Comparison of ENCODE assay signal across 11 mouse cellular contexts in genomic region chr4:139297566-139297965, GRCm38 (mm10). TPM values are rescaled to one million over a fixed set of nuclear protein-coding genes. Genes with fewer than 3 reads are reported as not detected.
DNase-seq lines count a peak whose midpoint lies in the region; ATAC-seq and TF ChIP-seq lines count a peak whose summit lies in the region.
"Had no signal": no experiment of that assay in that cellular context is flagged by ENCODE, and none has a peak within 500 bp of the region (broad histone marks: within the 10 kb centered on the region; RNA-seq: fewer than 3 reads in every experiment).

No protein-coding gene starts in this region.

- H3K27ac ChIP-seq in hindbrain, postnatal 0 days: no peak overlapping the region
- H3K27ac ChIP-seq in hindbrain, embryonic 10.5 days: no peak overlapping the region
- no peak overlapping the region for H3K27ac ChIP-seq in heart, postnatal 0 days (ENCODE audit: low read depth)
- H3K27ac ChIP-seq: midbrain, embryonic 12.5 days had no signal

- H3K4me3 ChIP-seq in hindbrain, postnatal 0 days (ENCODE audit: low read length): no peak overlapping the region
- no peak overlapping the region for H3K4me3 ChIP-seq in hindbrain, embryonic 10.5 days
- no peak overlapping the region for H3K4me3 ChIP-seq in heart, postnatal 0 days (ENCODE audit: low read depth, low read length)
- H3K4me3 ChIP-seq: midbrain, embryonic 12.5 days had no signal

- H3K9me3 ChIP-seq in hindbrain, postnatal 0 days (ENCODE audit: low read length): no peaks in the 10 kb centered on the region
- no peaks in the 10 kb centered on the region for H3K9me3 ChIP-seq in hindbrain, embryonic 10.5 days
- H3K9me3 ChIP-seq in heart, postnatal 0 days (replicated peaks; ENCODE audit: control insufficient read depth, low read length): no peaks in the 10 kb centered on the region
- H3K9me3 ChIP-seq: midbrain, embryonic 12.5 days had no signal

- 80% methylated on average over 4 of the region's 4 CpGs for WGBS in hindbrain, postnatal 0 days
- WGBS in hindbrain, embryonic 10.5 days: 90% methylated on average over 4 of the region's 4 CpGs
- 86% methylated on average over 4 of the region's 4 CpGs for WGBS in heart, postnatal 0 days

- no peak for TF ChIP-seq EP300 in heart, postnatal 0 days (IDR thresholded peaks at IDR 0.05; ENCODE audit: low read depth)

- H3K4me1 ChIP-seq in hindbrain, postnatal 0 days (ENCODE audit: insufficient read depth, low read length): no peaks in the 10 kb centered on the region
- H3K4me1 ChIP-seq in hindbrain, embryonic 10.5 days (replicated peaks): no peaks in the 10 kb centered on the region
- no peaks in the 10 kb centered on the region for H3K4me1 ChIP-seq in heart, postnatal 0 days (ENCODE audit: control insufficient read depth, insufficient read depth)
- H3K4me1 ChIP-seq: midbrain, embryonic 12.5 days had no signal

- H3K9ac ChIP-seq in hindbrain, postnatal 0 days (replicated peaks; ENCODE audit: low read length): no peak overlapping the region
- H3K9ac ChIP-seq in heart, postnatal 0 days (replicated peaks; ENCODE audit: low read depth, low read length): no peak overlapping the region
- H3K9ac ChIP-seq: midbrain, embryonic 12.5 days had no signal

- TF ChIP-seq CTCF in hindbrain, postnatal 0 days (IDR thresholded peaks at IDR 0.05; ENCODE audit: low read depth): no peak
- peak; percentile 17 for TF ChIP-seq CTCF in heart, postnatal 0 days (IDR thresholded peaks at IDR 0.05; ENCODE audit: low read depth)

- no peak for ATAC-seq in hindbrain, postnatal 0 days
- ATAC-seq in heart, postnatal 0 days (ENCODE audit: insufficient read depth, low read depth): 0 out of 2 replicates have a peak, but pooled peaks have one; percentile 25
- no peak for ATAC-seq in erythroblast, adult 5-6 weeks (replicated peaks; ENCODE audit: low FRiP score, poor library complexity, severe bottlenecking)
- ATAC-seq in activated CD4-positive, CD25-positive, alpha-beta regulatory T cell, adult 4 months: no peak
- ATAC-seq: inflammation-experienced regulatory T-cells, adult 6 months had no signal

- DNase-seq in hindbrain, postnatal 0 days (ENCODE audit: low spot score): peak; percentile 45
- no peak for DNase-seq in hindbrain, embryonic 10.5 days (ENCODE audit: low spot score)
- DNase-seq in testis, postnatal 10 days (ENCODE audit: low spot score): peak; percentile 77
- no peak for DNase-seq in testis, postnatal 14 days (ENCODE audit: low spot score)
- no peak for DNase-seq in heart, postnatal 0 days (ENCODE audit: low spot score)
- DNase-seq in spleen, adult 18-20 months: no peak

- H3K27me3 ChIP-seq in hindbrain, postnatal 0 days (ENCODE audit: insufficient read depth, low read length): no peaks in the 10 kb centered on the region
- H3K27me3 ChIP-seq in hindbrain, embryonic 10.5 days (ENCODE audit: insufficient read depth, poor library complexity, severe bottlenecking): no peaks in the 10 kb centered on the region
- no peaks in the 10 kb centered on the region for H3K27me3 ChIP-seq in heart, postnatal 0 days (ENCODE audit: control insufficient read depth, insufficient read depth, low read length)
- H3K27me3 ChIP-seq: CH12.LX; midbrain, embryonic 12.5 days had no signal

- no peak overlapping the region for H3K4me2 ChIP-seq in hindbrain, postnatal 0 days (ENCODE audit: low read depth, low read length)
- H3K4me2 ChIP-seq in heart, postnatal 0 days (ENCODE audit: low read depth, low read length): no peak overlapping the region
- H3K4me2 ChIP-seq: midbrain, embryonic 12.5 days had no signal

- peaks cover 7% of the 10 kb centered on the region; the same call in 1 of the 2 replicates for H3K36me3 ChIP-seq in hindbrain, postnatal 0 days (ENCODE audit: insufficient read depth, low read length)
- peaks cover 51% of the 10 kb centered on the region for H3K36me3 ChIP-seq in hindbrain, embryonic 10.5 days
- peaks cover 27% of the 10 kb centered on the region for H3K36me3 ChIP-seq in heart, postnatal 0 days (replicated peaks; ENCODE audit: control insufficient read depth, insufficient read depth, low read length)

RNA-seq across cellular contexts. Expression of gene Pqlc2, which starts 12.9 kb away (rescaled TPM):
- total RNA-seq in hindbrain, postnatal 0 days (2014; rRNA removed): 23.1 and 23.5 TPM in 2 replicates
- polyA plus RNA-seq in hindbrain, postnatal 0 days (2015; fragmentation: Nextera tagmentation; extraction: Ambion mirVana): 13.3 and 13.7 TPM in 2 replicates
- 15.0 and 16.3 TPM in 2 replicates for polyA plus RNA-seq in hindbrain, embryonic 10.5 days (2016; fragmentation: Nextera tagmentation; extraction: Ambion mirVana)
- total RNA-seq in heart, postnatal 0 days (2014; rRNA removed; ENCODE audit: low replicate concordance): 6.8 and 20.6 TPM in 2 replicates
- 7.7 and 8.3 TPM in 2 replicates for polyA plus RNA-seq in heart, postnatal 0 days (2015; fragmentation: Nextera tagmentation; extraction: Ambion mirVana)
- total RNA-seq in erythroblast, adult 5-6 weeks (2015; ENCODE audit: low replicate concordance): 1.5 TPM in 1 of 2 replicates, not detected in the other
- 3.5 TPM in 1 of 2 replicates, not detected in the other for total RNA-seq in erythroblast, adult 5-6 weeks (2017; ENCODE audit: low replicate concordance)
- 1 to 10 TPM; 7.6 to 9.9 TPM for polyA plus RNA-seq in activated CD4-positive, CD25-positive, alpha-beta regulatory T cell, adult 4 months (2017; shearing (Covaris generic))

RNA-seq across cellular contexts. Expression of gene Akr7a5, which starts 13.0 kb away (rescaled TPM):
- total RNA-seq in hindbrain, postnatal 0 days (2014; rRNA removed): 58.5 and 73.3 TPM in 2 replicates
- 67.6 and 69.2 TPM in 2 replicates for polyA plus RNA-seq in hindbrain, postnatal 0 days (2015; fragmentation: Nextera tagmentation; extraction: Ambion mirVana)
- 104 and 105 TPM in 2 replicates for polyA plus RNA-seq in hindbrain, embryonic 10.5 days (2016; fragmentation: Nextera tagmentation; extraction: Ambion mirVana)
- total RNA-seq in heart, postnatal 0 days (2014; rRNA removed; ENCODE audit: low replicate concordance): 62.5 and 67.1 TPM in 2 replicates
- polyA plus RNA-seq in heart, postnatal 0 days (2015; fragmentation: Nextera tagmentation; extraction: Ambion mirVana): 65.3 and 66.4 TPM in 2 replicates
- total RNA-seq in erythroblast, adult 5-6 weeks (2015; ENCODE audit: low replicate concordance): 3.8 TPM in 1 of 2 replicates, not detected in the other
- 0.43 and 0.70 TPM in 2 replicates for total RNA-seq in erythroblast, adult 5-6 weeks (2017; ENCODE audit: low replicate concordance)
- 1 to 10 TPM; 7.5 to 8.2 TPM for polyA plus RNA-seq in activated CD4-positive, CD25-positive, alpha-beta regulatory T cell, adult 4 months (2017; shearing (Covaris generic))

RNA-seq across cellular contexts. Expression of gene Mrto4, which starts 54.8 kb away (rescaled TPM):
- 23.7 and 29.7 TPM in 2 replicates for total RNA-seq in hindbrain, postnatal 0 days (2014; rRNA removed)
- polyA plus RNA-seq in hindbrain, postnatal 0 days (2015; fragmentation: Nextera tagmentation; extraction: Ambion mirVana): 75.9 and 77.3 TPM in 2 replicates
- 148 and 158 TPM in 2 replicates for polyA plus RNA-seq in hindbrain, embryonic 10.5 days (2016; fragmentation: Nextera tagmentation; extraction: Ambion mirVana)
- total RNA-seq in heart, postnatal 0 days (2014; rRNA removed; ENCODE audit: low replicate concordance): 31.3 and 43.4 TPM in 2 replicates
- 41.5 and 45.1 TPM in 2 replicates for polyA plus RNA-seq in heart, postnatal 0 days (2015; fragmentation: Nextera tagmentation; extraction: Ambion mirVana)
- total RNA-seq in erythroblast, adult 5-6 weeks (2015; ENCODE audit: low replicate concordance): 27.6 and 29.2 TPM in 2 replicates
- 11.8 and 14.5 TPM in 2 replicates for total RNA-seq in erythroblast, adult 5-6 weeks (2017; ENCODE audit: low replicate concordance)
- polyA plus RNA-seq in activated CD4-positive, CD25-positive, alpha-beta regulatory T cell, adult 4 months (2017; shearing (Covaris generic)): 10 to 100 TPM; 39.1 to 56.7 TPM

RNA-seq across cellular contexts. Expression of gene Emc1, which starts 54.8 kb away (rescaled TPM):
- 66.6 and 71.0 TPM in 2 replicates for total RNA-seq in hindbrain, postnatal 0 days (2014; rRNA removed)
- 41.3 and 44.4 TPM in 2 replicates for polyA plus RNA-seq in hindbrain, postnatal 0 days (2015; fragmentation: Nextera tagmentation; extraction: Ambion mirVana)
- 34.9 and 38.3 TPM in 2 replicates for polyA plus RNA-seq in hindbrain, embryonic 10.5 days (2016; fragmentation: Nextera tagmentation; extraction: Ambion mirVana)
- 41.5 and 48.4 TPM in 2 replicates for total RNA-seq in heart, postnatal 0 days (2014; rRNA removed; ENCODE audit: low replicate concordance)
- polyA plus RNA-seq in heart, postnatal 0 days (2015; fragmentation: Nextera tagmentation; extraction: Ambion mirVana): 24.0 and 25.3 TPM in 2 replicates
- total RNA-seq in erythroblast, adult 5-6 weeks (2015; ENCODE audit: low replicate concordance): 3.3 and 8.2 TPM in 2 replicates
- 14.8 and 26.1 TPM in 2 replicates for total RNA-seq in erythroblast, adult 5-6 weeks (2017; ENCODE audit: low replicate concordance)
- polyA plus RNA-seq in activated CD4-positive, CD25-positive, alpha-beta regulatory T cell, adult 4 months (2017; shearing (Covaris generic)): 10 to 100 TPM; 19.9 to 20.6 TPM

RNA-seq across cellular contexts. Expression of gene Ubr4, which starts 54.8 kb away (rescaled TPM):
- total RNA-seq in hindbrain, postnatal 0 days (2014; rRNA removed): 180 and 184 TPM in 2 replicates
- 55.4 and 65.4 TPM in 2 replicates for polyA plus RNA-seq in hindbrain, postnatal 0 days (2015; fragmentation: Nextera tagmentation; extraction: Ambion mirVana)
- polyA plus RNA-seq in hindbrain, embryonic 10.5 days (2016; fragmentation: Nextera tagmentation; extraction: Ambion mirVana): 60.7 and 64.3 TPM in 2 replicates
- 80.6 and 120 TPM in 2 replicates for total RNA-seq in heart, postnatal 0 days (2014; rRNA removed; ENCODE audit: low replicate concordance)
- polyA plus RNA-seq in heart, postnatal 0 days (2015; fragmentation: Nextera tagmentation; extraction: Ambion mirVana): 34.5 and 41.0 TPM in 2 replicates
- 165 and 179 TPM in 2 replicates for total RNA-seq in erythroblast, adult 5-6 weeks (2015; ENCODE audit: low replicate concordance)
- total RNA-seq in erythroblast, adult 5-6 weeks (2017; ENCODE audit: low replicate concordance): 158 and 168 TPM in 2 replicates
- polyA plus RNA-seq in activated CD4-positive, CD25-positive, alpha-beta regulatory T cell, adult 4 months (2017; shearing (Covaris generic)): 10 to 100 TPM; 40.6 to 63.7 TPM

Comparison
In these comparisons a context has a peak if more than half of its experiments do, and no peak if none do; other contexts are left out.
1. DNase-seq: peak in hindbrain, postnatal 0 days (single experiment) and testis, postnatal 10 days (single experiment); none in hindbrain, embryonic 10.5 days (single experiment), testis, postnatal 14 days (single experiment), heart, postnatal 0 days (single experiment) and spleen, adult 18-20 months (0 of 2).